Mouse (Mus musculus): ENCODE measurements around the gene Clec1b. TPM values are rescaled to one million over a fixed set of nuclear protein-coding genes. Genes with fewer than 3 reads are reported as not detected.

Gene Clec1b
- polyA plus RNA-seq (2014; fragmentation: Illumina TruSeq; extraction: RNeasy Lipid Tissue Mini Kit (QIAGEN cat#74804); ENCODE audit: low read depth, low replicate concordance): 3.5 TPM

DNA sequence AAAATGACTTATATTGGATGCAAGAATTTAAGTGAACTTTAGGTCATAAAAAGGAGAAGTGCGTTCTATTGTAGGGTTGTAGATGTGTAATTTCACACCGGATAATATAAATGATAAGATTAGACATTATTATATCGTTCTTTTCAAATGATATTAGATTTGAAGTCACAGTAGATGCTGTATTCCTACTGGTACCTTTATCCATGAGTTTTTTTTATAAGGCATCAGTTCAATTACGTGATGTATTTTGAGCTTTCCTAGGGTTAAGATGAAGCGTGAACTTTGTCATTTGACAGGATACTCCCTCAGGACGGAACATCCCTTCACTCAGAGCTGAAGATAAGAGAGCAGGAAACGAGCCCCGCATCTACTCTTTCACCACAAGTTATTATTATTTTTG, at the start of gene Clec1b:
Gene Clec1b (plus strand): TSS at position 301 of the 400 bp plus-strand sequence.

GRCm38 (mm10) chr6:129385774-129386173, 11.3 kb upstream of the Clec1b start, which contains the start of gene Clec12b:
Gene Clec12b, minus strand, starts transcription at chr6:129385874.

DNA sequence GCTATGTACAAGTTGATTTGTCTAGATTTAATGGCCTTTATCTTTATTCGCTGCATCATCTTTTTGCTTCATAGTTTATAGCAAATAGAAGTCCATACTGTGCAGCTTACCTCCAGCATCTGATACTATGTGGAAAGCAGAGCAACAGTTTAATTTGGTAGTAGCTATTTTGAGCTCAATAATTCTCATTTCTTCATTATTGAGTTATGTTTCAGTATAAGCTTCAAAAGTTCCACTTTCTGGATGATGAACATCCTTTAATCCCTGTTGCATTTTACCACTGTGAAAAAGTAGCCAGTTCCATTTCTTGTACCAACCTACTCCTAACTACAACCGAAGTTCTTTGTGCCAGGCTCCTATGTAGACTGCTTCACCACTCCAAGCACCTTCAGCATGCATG, 11.5 kb downstream of the Clec1b start, which contains the start of gene Clec9a:
Gene Clec9a (plus strand): TSS at position 301 of the 400 bp plus-strand sequence.

GRCm38 (mm10) chr6:129451411-129452039, 54.4 kb downstream of the Clec1b start, which contains the start of gene Clec1a:
Gene Clec1a, minus strand, starts transcription at chr6:129452000.

Other genes starting within 250 kb of the Clec1b start
- 665 TPM for gene Clec2d, start 216.7 kb upstream of the Clec1b start, polyA plus RNA-seq (2014; fragmentation: Illumina TruSeq; extraction: RNeasy Lipid Tissue Mini Kit (QIAGEN cat#74804); ENCODE audit: low read depth, low replicate concordance)
- gene Cd69, start 121.9 kb upstream of the Clec1b start, polyA plus RNA-seq (2014; fragmentation: Illumina TruSeq; extraction: RNeasy Lipid Tissue Mini Kit (QIAGEN cat#74804); ENCODE audit: low read depth, low replicate concordance): 8.1 TPM
- gene 4922502D21Rik, start 65.5 kb upstream of the Clec1b start, polyA plus RNA-seq (2014; fragmentation: Illumina TruSeq; extraction: RNeasy Lipid Tissue Mini Kit (QIAGEN cat#74804); ENCODE audit: low read depth, low replicate concordance): not detected
- 5.8 TPM for gene Clec12a, start 54.6 kb upstream of the Clec1b start, polyA plus RNA-seq (2014; fragmentation: Illumina TruSeq; extraction: RNeasy Lipid Tissue Mini Kit (QIAGEN cat#74804); ENCODE audit: low read depth, low replicate concordance)
- gene Clec12b, start 11.4 kb upstream of the Clec1b start, polyA plus RNA-seq (2014; fragmentation: Illumina TruSeq; extraction: RNeasy Lipid Tissue Mini Kit (QIAGEN cat#74804); ENCODE audit: low read depth, low replicate concordance): 0.57 TPM
- gene Clec9a, start 11.6 kb downstream of the Clec1b start, polyA plus RNA-seq (2014; fragmentation: Illumina TruSeq; extraction: RNeasy Lipid Tissue Mini Kit (QIAGEN cat#74804); ENCODE audit: low read depth, low replicate concordance): 5.8 TPM
- gene Clec1a, start 54.7 kb downstream of the Clec1b start, polyA plus RNA-seq (2014; fragmentation: Illumina TruSeq; extraction: RNeasy Lipid Tissue Mini Kit (QIAGEN cat#74804); ENCODE audit: low read depth, low replicate concordance): 3.8 TPM
- gene Olr1, start 109.9 kb downstream of the Clec1b start, polyA plus RNA-seq (2014; fragmentation: Illumina TruSeq; extraction: RNeasy Lipid Tissue Mini Kit (QIAGEN cat#74804); ENCODE audit: low read depth, low replicate concordance): 0.22 TPM
- gene Tmem52b, start 115.3 kb downstream of the Clec1b start, polyA plus RNA-seq (2014; fragmentation: Illumina TruSeq; extraction: RNeasy Lipid Tissue Mini Kit (QIAGEN cat#74804); ENCODE audit: low read depth, low replicate concordance): not detected
- 15.6 TPM for gene Gabarapl1, start 135.9 kb downstream of the Clec1b start, polyA plus RNA-seq (2014; fragmentation: Illumina TruSeq; extraction: RNeasy Lipid Tissue Mini Kit (QIAGEN cat#74804); ENCODE audit: low read depth, low replicate concordance)
- gene Klre1, start 180.6 kb downstream of the Clec1b start, polyA plus RNA-seq (2014; fragmentation: Illumina TruSeq; extraction: RNeasy Lipid Tissue Mini Kit (QIAGEN cat#74804); ENCODE audit: low read depth, low replicate concordance): 1.7 TPM
- 14.2 TPM for gene Klrd1, start 194.5 kb downstream of the Clec1b start, polyA plus RNA-seq (2014; fragmentation: Illumina TruSeq; extraction: RNeasy Lipid Tissue Mini Kit (QIAGEN cat#74804); ENCODE audit: low read depth, low replicate concordance)
- 4.1 TPM for gene Klrk1, start 226.6 kb downstream of the Clec1b start, polyA plus RNA-seq (2014; fragmentation: Illumina TruSeq; extraction: RNeasy Lipid Tissue Mini Kit (QIAGEN cat#74804); ENCODE audit: low read depth, low replicate concordance)
- not detected for gene Klrc3, start 246.0 kb downstream of the Clec1b start, polyA plus RNA-seq (2014; fragmentation: Illumina TruSeq; extraction: RNeasy Lipid Tissue Mini Kit (QIAGEN cat#74804); ENCODE audit: low read depth, low replicate concordance)

Data from sigmoid colon, adult 10 weeks (tissue).